Mouse (Mus musculus) myocyte (in vitro differentiated cells): ENCODE measurements around the gene Sumo1. TPM values are rescaled to one million over a fixed set of nuclear protein-coding genes. Genes with fewer than 3 reads are reported as not detected.
"Not testable (repeated sequence)": the region's sequence is repeated elsewhere in the genome, so short reads cannot be mapped to it uniquely, and the experiment has no call there.

Experiments
- H3K27me3 ChIP-seq: one replicate; pipeline ENCODE4 v1.6.1; 2011; ENCODE audit not compliant: control insufficient read depth, insufficient read depth, insufficient read length
- H3K36me3 ChIP-seq: one replicate; pipeline ENCODE4 v1.6.1; 2011; ENCODE audit not compliant: control insufficient read depth, insufficient read depth
- H3K4me2 ChIP-seq: one replicate; pipeline ENCODE4 v1.6.1; 2011; ENCODE audit warnings: low read depth, control low read depth
- H3K4me3 ChIP-seq: one replicate; pipeline ENCODE4 v1.5.1; 2011; ENCODE audit warnings: mild to moderate bottlenecking, control low read depth, moderate library complexity
- H3K79me2 ChIP-seq: one replicate; pipeline ENCODE4 v1.6.1; 2011; ENCODE audit not compliant: control insufficient read depth, insufficient read depth
- H3ac ChIP-seq: one replicate; pipeline ENCODE4 v1.6.1; 2011; ENCODE audit not compliant: control insufficient read depth, insufficient read length
- CEBPB ChIP-seq: IDR thresholded peaks from 2 replicates; pipeline ENCODE4 v1.6.1; 2011; ENCODE audit warnings: mild to moderate bottlenecking, moderate library complexity; ENCODE audit not compliant: poor library complexity, insufficient read depth, severe bottlenecking
- E2F4 ChIP-seq: IDR thresholded peaks from one replicate; pipeline ENCODE4 v1.6.1; 2011; ENCODE audit warnings: mild to moderate bottlenecking, control low read depth, moderate library complexity; ENCODE audit not compliant: insufficient read depth
- MAX ChIP-seq: IDR thresholded peaks from one replicate; pipeline ENCODE4 v1.6.1; 2011; ENCODE audit warnings: low read depth, mild to moderate bottlenecking, control low read depth
- MYOD1 ChIP-seq, 3 experiments: IDR thresholded peaks; one replicate each; pipeline ENCODE4 v1.6.1; 2011; ENCODE audit warnings: control low read depth in 2 of 3, low read depth in 2 of 3, mild to moderate bottlenecking in 2 of 3, moderate library complexity in 1 of 3; ENCODE audit not compliant: insufficient read length in 2 of 3, control insufficient read depth in 1 of 3
- MYOG ChIP-seq, 3 experiments: IDR thresholded peaks; one replicate each; pipeline ENCODE4 v1.6.1; 2011; ENCODE audit warnings: control low read depth in 2 of 3, low read depth in 2 of 3, mild to moderate bottlenecking in 2 of 3; ENCODE audit not compliant: insufficient read length in 2 of 3, control insufficient read depth in 1 of 3, insufficient read depth in 1 of 3
- POLR2A ChIP-seq: IDR thresholded peaks from one replicate; pipeline ENCODE4 v1.6.1; 2011; ENCODE audit warnings: low read depth, mild to moderate bottlenecking, control low read depth, moderate library complexity; ENCODE audit not compliant: insufficient read length
- POLR2AphosphoS2 ChIP-seq: IDR thresholded peaks from one replicate; pipeline ENCODE4 v1.6.1; 2011; ENCODE audit warnings: low read depth, control low read depth; ENCODE audit not compliant: insufficient read length
- REST ChIP-seq: IDR thresholded peaks from one replicate; pipeline ENCODE4 v1.6.1; 2011; ENCODE audit warnings: mild to moderate bottlenecking, control low read depth, moderate library complexity; ENCODE audit not compliant: insufficient read depth, insufficient read length
- SRF ChIP-seq: IDR thresholded peaks from one replicate; pipeline ENCODE4 v1.6.1; 2011; ENCODE audit warnings: low read depth; ENCODE audit not compliant: control insufficient read depth, insufficient read length
- TCF12 ChIP-seq: IDR thresholded peaks from one replicate; pipeline ENCODE4 v1.6.1; 2011; ENCODE audit warnings: mild to moderate bottlenecking, control low read depth; ENCODE audit not compliant: poor library complexity, insufficient read depth, severe bottlenecking
- TCF3 ChIP-seq: IDR thresholded peaks from one replicate; pipeline ENCODE4 v1.6.1; 2011; ENCODE audit warnings: low read depth, control low read depth; ENCODE audit not compliant: insufficient read length
- USF1 ChIP-seq: IDR thresholded peaks from one replicate; pipeline ENCODE4 v1.6.1; 2011; ENCODE audit warnings: low read depth, mild to moderate bottlenecking, control low read depth, moderate library complexity
- polyA plus RNA-seq: library from polyadenylated mRNA; unstranded; fragments of >200 nt; fragmentation: generic; extraction: Trizol; gene quantifications from one replicate; pipeline ENCODE4 v1.2.1, GENCODE M21; 2012; ENCODE audit warnings: missing spikeins

The Sumo1 gene
- polyA plus RNA-seq, 1 experiment, result 82.8 TPM

- no peak overlapping the region for H3K4me3 ChIP-seq
- H3ac ChIP-seq, result no peak overlapping the region
- H3K79me2 ChIP-seq, result peaks cover 63% of the 10 kb centered on the region
- TF ChIP-seq REST (no peak), POLR2A (no peak), POLR2AphosphoS2 (no peak), TCF3 (no peak), TCF12 (no peak), USF1 (no peak), MYOG (IDR thresholded peaks at IDR 0.05; ENCODE audit: control insufficient read depth in 1 of 3, insufficient read depth in 1 of 3, insufficient read length in 2 of 3, low read depth in 2 of 3) (no peak), SRF (no peak)
- no peaks in the 10 kb centered on the region for H3K27me3 ChIP-seq
- no peak overlapping the region for H3K4me2 ChIP-seq
- H3K36me3 ChIP-seq, result peaks cover 17% of the 10 kb centered on the region
Observed at GRCm38 (mm10) chr1:59656244-59657171, 14.1 kb downstream of the Sumo1 start.

- TF ChIP-seq POLR2A (no peak), SRF (no peak), REST (no peak), MYOD1 (IDR thresholded peaks at IDR 0.05; ENCODE audit: control insufficient read depth in 1 of 3, insufficient read length in 2 of 3, low read depth in 2 of 3) (no peak), MAX (no peak), POLR2AphosphoS2 (no peak), MYOG (IDR thresholded peaks at IDR 0.05; ENCODE audit: control insufficient read depth in 1 of 3, insufficient read depth in 1 of 3, insufficient read length in 2 of 3, low read depth in 2 of 3) (no peak), CEBPB (no peak), TCF3 (no peak), USF1 (no peak), TCF12 (no peak), E2F4 (no peak)
- Histone ChIP-seq H3K79me2 (peaks cover 32% of the 10 kb centered on the region), H3K4me3 (no peak overlapping the region)
Observed at GRCm38 (mm10) chr1:59653243-59653911, 17.3 kb downstream of the Sumo1 start.

GRCm38 (mm10) chr1:59651201-59651819 lies 19.3 kb downstream of the Sumo1 start:
- H3K27me3 ChIP-seq, result no peaks in the 10 kb centered on the region
- H3K4me3 ChIP-seq, result no peak overlapping the region
- H3ac ChIP-seq, result no peak overlapping the region
- TF ChIP-seq MYOD1 (IDR thresholded peaks at IDR 0.05; ENCODE audit: control insufficient read depth in 1 of 3, insufficient read length in 2 of 3, low read depth in 2 of 3), result no peak
- no peak for TF ChIP-seq TCF12
- TF ChIP-seq MAX, result no peak
- TF ChIP-seq POLR2AphosphoS2, result no peak
- TF ChIP-seq TCF3, result no peak
- TF ChIP-seq REST, result no peak
- no peak for TF ChIP-seq E2F4
- no peak for TF ChIP-seq POLR2A
- no peak overlapping the region for H3K4me2 ChIP-seq
- H3K36me3 ChIP-seq, result peaks cover 28% of the 10 kb centered on the region
- H3K79me2 ChIP-seq, result peaks cover 11% of the 10 kb centered on the region

More at GRCm38 (mm10) chr1:59653243-59653911, 17.3 kb downstream of the Sumo1 start:
- Histone ChIP-seq H3K36me3 (peaks cover 28% of the 10 kb centered on the region), H3K27me3 (no peaks in the 10 kb centered on the region), H3K4me2 (no peak overlapping the region), H3ac (no peak overlapping the region)

- not testable (repeated sequence) for H3K27me3 ChIP-seq, H3K4me3 ChIP-seq, H3K79me2 ChIP-seq, H3K4me2 ChIP-seq, H3ac ChIP-seq
- peaks cover 26% of the 10 kb centered on the region for H3K36me3 ChIP-seq
Observed at GRCm38 (mm10) chr1:59646502-59646901, 24.1 kb downstream of the Sumo1 start.

- H3K4me2 ChIP-seq, result no peak overlapping the region
- H3K27me3 ChIP-seq, result no peaks in the 10 kb centered on the region
- no peak overlapping the region for H3ac ChIP-seq
- no peaks in the 10 kb centered on the region for H3K79me2 ChIP-seq
- peaks cover 28% of the 10 kb centered on the region for H3K36me3 ChIP-seq
- H3K4me3 ChIP-seq, result no peak overlapping the region
- TF ChIP-seq CEBPB (no peak), E2F4 (no peak), TCF12 (no peak), MYOG (IDR thresholded peaks at IDR 0.05; ENCODE audit: control insufficient read depth in 1 of 3, insufficient read depth in 1 of 3, insufficient read length in 2 of 3, low read depth in 2 of 3) (no peak), MAX (no peak), MYOD1 (IDR thresholded peaks at IDR 0.05; ENCODE audit: control insufficient read depth in 1 of 3, insufficient read length in 2 of 3, low read depth in 2 of 3) (no peak), USF1 (no peak), TCF3 (no peak), POLR2A (no peak), POLR2AphosphoS2 (no peak), SRF (no peak), REST (no peak)
Observed at GRCm38 (mm10) chr1:59642488-59642887, 28.1 kb downstream of the Sumo1 start.
